Mouse (Mus musculus) cerebellum, adult 2 months (tissue): ENCODE results near the gene Srsf3. TPM values are rescaled to one million over a fixed set of nuclear protein-coding genes. Genes with fewer than 3 reads are reported as not detected.
"Not testable (repeated sequence)": the region's sequence is repeated elsewhere in the genome, so short reads cannot be mapped to it uniquely, and the experiment has no call there.

Source experiments
- DNase-seq, 2 experiments: peaks; one replicate each; pipeline ENCODE4 v3.0.0; 2021
- H3K27ac ChIP-seq: fragments of 200-500 bp; 2 replicates; pipeline ENCODE4 v1.5.1; 2012; ENCODE audit warnings: low read length, control low read depth, inconsistent platforms; ENCODE audit not compliant: insufficient read depth
- H3K27me3 ChIP-seq: fragments of 200-500 bp; 2 replicates; pipeline ENCODE4 v1.6.1; 2012; ENCODE audit warnings: inconsistent platforms, mild to moderate bottlenecking, low read length, moderate library complexity; ENCODE audit not compliant: control insufficient read depth, insufficient read depth
- H3K4me1 ChIP-seq: fragments of 200-500 bp; 2 replicates; pipeline ENCODE4 v1.6.1; 2011; ENCODE audit warnings: low read length; ENCODE audit not compliant: control insufficient read depth, insufficient read depth
- H3K4me3 ChIP-seq: fragments of 200-500 bp; replicated peaks from 2 replicates; pipeline ENCODE3; 2011; ENCODE audit warnings: mild to moderate bottlenecking, low read depth, low read length, control low read depth; ENCODE audit not compliant: insufficient read depth
- CTCF ChIP-seq: fragments of 200-500 bp; IDR thresholded peaks from 2 replicates; pipeline ENCODE4 v1.5.1; 2011; ENCODE audit warnings: low read depth, mild to moderate bottlenecking, control low read depth, low read length, moderate library complexity, borderline replicate concordance; ENCODE audit not compliant: insufficient read depth
- POLR2A ChIP-seq: fragments of 200-500 bp; IDR thresholded peaks from 2 replicates; pipeline ENCODE4 v1.6.1; 2011; ENCODE audit warnings: low read length, control low read depth, borderline replicate concordance; ENCODE audit not compliant: insufficient read depth
- WGBS: fragments of 180-500 bp; shearing (Covaris S2); methylation state at CpG from one replicate; pipeline ENCODE4 v1.1.7; 2018; 5-methylcytosine and 5-hydroxymethylcytosine counted together
- polyA plus RNA-seq: library from polyadenylated mRNA; depleted of rRNA; stranded (reverse); fragments of >200 nt; gene quantifications from 2 replicates; pipeline ENCODE4 v1.2.3, GENCODE M21; 2012

Srsf3 gene
- polyA plus RNA-seq, 1 experiment: 129 TPM

DNA sequence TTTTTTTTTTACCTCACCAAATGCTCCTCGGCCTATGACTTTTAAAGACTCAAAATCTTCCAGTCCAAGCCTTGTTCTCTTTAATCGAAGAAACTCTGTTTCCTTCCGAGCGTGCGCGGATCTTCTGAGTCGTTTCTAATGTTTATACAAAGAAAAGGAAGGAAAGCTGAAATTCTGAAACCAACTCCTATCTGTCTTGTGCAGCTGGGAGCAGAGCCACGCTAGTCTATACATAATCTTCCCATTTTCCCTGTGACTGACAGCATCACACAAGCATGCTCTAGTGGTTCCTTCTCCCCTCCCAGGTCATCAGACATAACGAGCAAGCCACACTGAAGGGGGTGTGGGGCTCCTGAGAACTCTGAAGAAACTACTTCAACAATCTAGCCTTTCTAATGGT is 41.1 kb upstream of the Srsf3 start:
- Histone ChIP-seq H3K4me1 (no peaks in the 10 kb centered on the region), H3K27me3 (no peaks in the 10 kb centered on the region), H3K4me3 (no peak overlapping the region), H3K27ac (no peak overlapping the region)
- 90% methylated on average over 9 of the region's 9 CpGs for WGBS
- no peak for TF ChIP-seq CTCF
- TF ChIP-seq POLR2A: no peak
- no peak for DNase-seq

GRCm38 (mm10) chr17:28992105-28992504 is 40.3 kb upstream of the Srsf3 start:
- TF ChIP-seq CTCF (no peak), POLR2A (no peak)
- WGBS: 20% methylated on average over 7 of the region's 7 CpGs
- H3K4me3 ChIP-seq: no peak overlapping the region
- peak in 1 of 2 experiments; percentile 30 for DNase-seq
- H3K27me3 ChIP-seq: no peaks in the 10 kb centered on the region
- H3K4me1 ChIP-seq: no peaks in the 10 kb centered on the region
- no peak overlapping the region for H3K27ac ChIP-seq

GRCm38 (mm10) chr17:28993004-28993403 is 39.4 kb upstream of the Srsf3 start:
- H3K4me3 ChIP-seq, H3K4me1 ChIP-seq, H3K27me3 ChIP-seq, H3K27ac ChIP-seq, DNase-seq: not testable (repeated sequence)
- 100% methylated on average over 1 of the region's 1 CpGs for WGBS

- 87% methylated on average over 4 of the region's 4 CpGs for WGBS
These were observed 37.8 kb upstream of the Srsf3 start for GRCm38 (mm10) chr17:28994615-28995014.

DNA sequence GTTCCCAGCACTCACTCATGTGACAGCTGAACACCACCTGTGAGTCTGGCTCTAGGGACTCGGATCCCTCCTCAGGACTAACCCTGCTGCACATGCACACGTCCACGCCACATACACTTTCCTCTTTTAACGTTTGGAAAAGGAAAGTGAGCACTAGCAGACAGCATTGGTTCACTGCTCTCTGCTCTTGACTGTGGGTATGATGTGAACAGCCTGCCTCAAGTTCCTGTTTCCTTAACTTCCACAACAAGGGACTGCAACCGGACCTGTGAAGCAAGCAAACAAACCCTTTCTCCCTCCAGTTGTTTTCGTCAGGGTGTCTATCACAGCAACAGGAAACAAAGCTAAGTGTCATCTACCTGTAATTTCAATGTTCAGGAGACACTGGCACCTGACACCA is 32.0 kb upstream of the Srsf3 start:
- no peak for DNase-seq
- WGBS: 89% methylated on average over 6 of the region's 6 CpGs
- H3K4me1 ChIP-seq: peaks cover 2% of the 10 kb centered on the region; the same call in 1 of the 2 replicates
- no peaks in the 10 kb centered on the region for H3K27me3 ChIP-seq
- H3K4me3 ChIP-seq: no peak overlapping the region
- no peak overlapping the region for H3K27ac ChIP-seq
- no peak for TF ChIP-seq POLR2A
- TF ChIP-seq CTCF: no peak

More at GRCm38 (mm10) chr17:28994615-28995014, 37.8 kb upstream of the Srsf3 start:
- H3K4me3 ChIP-seq: no peak overlapping the region
- no peaks in the 10 kb centered on the region for H3K4me1 ChIP-seq
- no peaks in the 10 kb centered on the region for H3K27me3 ChIP-seq
- TF ChIP-seq POLR2A: no peak
- no peak for TF ChIP-seq CTCF
- no peak overlapping the region for H3K27ac ChIP-seq
- DNase-seq: no peak

DNA sequence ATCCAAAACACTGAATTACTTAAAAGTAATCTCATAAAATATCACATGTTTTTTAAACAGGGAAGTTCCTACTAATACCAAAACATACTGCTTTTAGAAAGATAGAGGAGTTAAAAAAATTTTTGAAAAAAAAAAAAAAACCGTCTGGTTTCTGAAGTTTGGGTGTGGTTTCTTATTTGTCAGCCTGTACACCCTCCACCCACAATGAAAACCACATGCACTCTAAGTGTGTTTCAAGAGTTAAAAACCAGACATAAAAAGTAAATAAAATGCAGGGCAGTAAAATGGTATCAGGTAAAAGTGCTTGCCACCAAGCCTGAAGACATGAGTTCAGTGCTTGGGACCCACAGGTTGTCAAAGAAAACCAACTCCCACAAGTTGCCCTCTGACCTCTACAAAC is 28.7 kb upstream of the Srsf3 start:
- peaks cover 2% of the 10 kb centered on the region; the same call in 1 of the 2 replicates for H3K4me1 ChIP-seq
- H3K27me3 ChIP-seq: no peaks in the 10 kb centered on the region
- no peak overlapping the region for H3K4me3 ChIP-seq
- no peak overlapping the region for H3K27ac ChIP-seq
- no peak for TF ChIP-seq CTCF
- no peak for TF ChIP-seq POLR2A
- 89% methylated on average over 1 of the region's 1 CpGs for WGBS
- no peak for DNase-seq

DNA sequence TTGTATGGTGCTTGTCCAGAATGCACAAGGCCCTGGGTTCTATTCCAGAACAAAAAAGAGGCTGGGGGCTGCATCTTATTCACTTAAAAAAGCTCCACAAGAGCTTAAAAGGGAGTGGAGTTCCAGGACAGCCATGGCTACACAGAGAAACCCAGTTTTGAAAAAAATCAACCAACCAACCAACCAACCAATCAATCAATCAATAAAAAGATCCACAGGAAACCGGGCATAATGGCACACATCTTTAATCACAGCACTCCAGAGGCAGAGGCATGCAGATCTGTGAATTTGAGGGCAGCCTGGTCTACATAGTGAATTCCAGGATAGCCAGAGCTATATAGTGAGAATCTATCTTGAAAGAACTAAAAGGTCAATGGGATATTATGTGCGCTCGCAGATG is 27.4 kb upstream of the Srsf3 start:
- Histone ChIP-seq H3K4me1 (peaks cover 2% of the 10 kb centered on the region; the same call in 1 of the 2 replicates), H3K27ac (no peak overlapping the region), H3K4me3 (no peak overlapping the region), H3K27me3 (no peaks in the 10 kb centered on the region)
- no peak for DNase-seq
- WGBS: 96% methylated on average over 3 of the region's 3 CpGs
- TF ChIP-seq CTCF: no peak
- TF ChIP-seq POLR2A: no peak

- 4% methylated on average over 7 of the region's 7 CpGs for WGBS
- peak overlapping the region; percentile 91 for H3K27ac ChIP-seq
- H3K4me3 ChIP-seq: peak overlapping the region; percentile 99
- H3K4me1 ChIP-seq: peaks cover 2% of the 10 kb centered on the region; the same call in 1 of the 2 replicates
- no peak for TF ChIP-seq CTCF
- TF ChIP-seq POLR2A: no peak
- H3K27me3 ChIP-seq: no peaks in the 10 kb centered on the region
- DNase-seq: no peak
These were observed 25.6 kb upstream of the Srsf3 start for GRCm38 (mm10) chr17:29006812-29007211.
